Comparison of ENCODE assay signal across 16 mouse cellular contexts in the genomic region with DNA sequence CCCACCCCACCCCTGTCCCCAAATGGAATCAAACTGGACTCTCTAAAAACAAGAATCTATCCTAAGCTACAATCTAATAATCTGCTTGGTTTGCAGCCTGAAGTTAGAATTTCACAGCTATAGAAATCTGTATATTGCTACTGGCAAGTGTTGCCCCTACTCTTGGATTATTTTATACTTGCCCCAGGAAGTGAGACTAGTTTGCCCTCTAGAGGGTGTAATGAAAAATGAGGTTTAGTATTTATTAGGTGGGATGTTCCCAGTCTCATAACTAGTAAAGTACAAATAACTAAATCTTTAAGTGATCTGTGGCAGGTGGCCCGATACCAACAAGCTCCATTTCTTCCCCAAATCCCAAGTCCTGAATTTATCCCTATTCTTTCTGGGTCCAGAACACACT. TPM values are rescaled to one million over a fixed set of nuclear protein-coding genes. Genes with fewer than 3 reads are reported as not detected.
A peak's percentile ranks its signal among the peaks of the same experiment; 100 is the strongest.
DNase-seq lines count a peak whose midpoint lies in the region; ATAC-seq and TF ChIP-seq lines count a peak whose summit lies in the region.
"Had no signal": no experiment of that assay in that cellular context is flagged by ENCODE, and none has a peak within 500 bp of the region (broad histone marks: within the 10 kb centered on the region; RNA-seq: fewer than 3 reads in every experiment).

No protein-coding gene starts in this region.

- no peak for ATAC-seq in lung, postnatal 0 days

- peak; percentile 49 for DNase-seq in heart, adult 11 months
- DNase-seq in heart, postnatal 25 days (ENCODE audit: low spot score) = no peak
- peak; percentile 47 for DNase-seq in lung, postnatal 0 days (ENCODE audit: low spot score)
- no peak for DNase-seq in lung, postnatal 10 days
- DNase-seq in adipocyte (ENCODE audit: low spot score) = peak; percentile 51
- peak; percentile 56 for DNase-seq in splenic B cell, adult 2 months (ENCODE audit: low read depth, low spot score)
- DNase-seq in right cerebral cortex, postnatal 10 days (ENCODE audit: low spot score in 2 of 2) = no peak
- no peak for DNase-seq in kidney, adult 2 months
- DNase-seq: adrenal gland, postnatal 10 days; cerebellum, postnatal 25 days; kidney, adult 8-10 months had no signal

- no peaks in the 10 kb centered on the region for H3K27me3 ChIP-seq in lung, postnatal 0 days (replicated peaks; ENCODE audit: insufficient read depth, low read length)
- no peaks in the 10 kb centered on the region for H3K27me3 ChIP-seq in splenic B cell, adult 2 months (ENCODE audit: control insufficient read depth, insufficient read depth, low read length, poor library complexity, severe bottlenecking)
- H3K27me3 ChIP-seq in kidney, adult 2 months (replicated peaks; ENCODE audit: control insufficient read depth, insufficient read depth, low read length) = no peaks in the 10 kb centered on the region
- H3K27me3 ChIP-seq: embryonic facial prominence, embryonic 13.5 days; limb, embryonic 15.5 days; lung, embryonic 15.5 days had no signal

- no peaks in the 10 kb centered on the region for H3K9me3 ChIP-seq in lung, postnatal 0 days (ENCODE audit: low read length)
- H3K9me3 ChIP-seq: embryonic facial prominence, embryonic 13.5 days; heart, embryonic 10.5 days; limb, embryonic 15.5 days; lung, embryonic 15.5 days had no signal

- H3K36me3 ChIP-seq in lung, postnatal 0 days (ENCODE audit: insufficient read depth, low read length) = 0 out of 2 replicates have a peak, but pooled peaks cover 8% of the 10 kb centered on the region
- H3K36me3 ChIP-seq in splenic B cell, adult 2 months (ENCODE audit: control insufficient read depth, insufficient read depth, low read length, poor library complexity, severe bottlenecking) = peaks cover 23% of the 10 kb centered on the region
- no peaks in the 10 kb centered on the region for H3K36me3 ChIP-seq in kidney, adult 2 months (ENCODE audit: control insufficient read depth, insufficient read depth, low read length)
- H3K36me3 ChIP-seq: heart, embryonic 10.5 days; limb, embryonic 15.5 days had no signal

- no peaks in the 10 kb centered on the region for H3K4me1 ChIP-seq in lung, postnatal 0 days (ENCODE audit: insufficient read depth, low read depth, low read length)
- peaks cover 2% of the 10 kb centered on the region; the same call in 1 of the 2 replicates for H3K4me1 ChIP-seq in kidney, adult 2 months (ENCODE audit: control insufficient read depth, insufficient read depth, low read length)
- H3K4me1 ChIP-seq: limb, embryonic 15.5 days had no signal

- no peak for TF ChIP-seq POLR2A in kidney, adult 2 months (IDR thresholded peaks at IDR 0.05; ENCODE audit: low read depth, low read length)

- no peak for TF ChIP-seq EP300 in lung, postnatal 0 days (IDR thresholded peaks at IDR 0.05)

- no peak overlapping the region for H3K4me2 ChIP-seq in lung, postnatal 0 days (replicated peaks; ENCODE audit: low read depth, low read length)
- H3K4me2 ChIP-seq: embryonic facial prominence, embryonic 13.5 days; limb, embryonic 15.5 days; lung, embryonic 15.5 days; midbrain, embryonic 11.5 days had no signal

- 86% methylated on average over 1 of the region's 1 CpGs for WGBS in lung, postnatal 0 days
- 87% methylated on average over 1 of the region's 1 CpGs for WGBS in kidney, adult 2 months

- no peak overlapping the region for H3K4me3 ChIP-seq in lung, postnatal 0 days (ENCODE audit: low read depth, low read length)
- no peak overlapping the region for H3K4me3 ChIP-seq in kidney, adult 2 months (ENCODE audit: insufficient read depth, low read depth, low read length)
- H3K4me3 ChIP-seq: embryonic facial prominence, embryonic 13.5 days; heart, embryonic 10.5 days; limb, embryonic 15.5 days; lung, embryonic 15.5 days had no signal

- intact Hi-C loops in heart, postnatal 25 days (cut with DNase I) = loop anchor here (5.0 kb wide), 1 partner anchor 180 kb away; no protein-coding TSS in a partner anchor

- peak; percentile 58 for TF ChIP-seq CTCF in lung, postnatal 0 days (IDR thresholded peaks at IDR 0.05)
- TF ChIP-seq CTCF in kidney, adult 2 months (conservative IDR thresholded peaks at IDR 0.05; ENCODE audit: insufficient read depth, insufficient read length, low read depth, low read length) = no peak

- no peak overlapping the region for H3K27ac ChIP-seq in lung, postnatal 0 days (ENCODE audit: low read length)
- no peak overlapping the region for H3K27ac ChIP-seq in kidney, adult 2 months (ENCODE audit: insufficient read depth, low read depth, low read length)
- H3K27ac ChIP-seq: embryonic facial prominence, embryonic 13.5 days; heart, embryonic 10.5 days; limb, embryonic 15.5 days; lung, embryonic 15.5 days had no signal

- no peak overlapping the region for H3K9ac ChIP-seq in lung, postnatal 0 days (replicated peaks; ENCODE audit: low read depth)
- H3K9ac ChIP-seq: embryonic facial prominence, embryonic 13.5 days; limb, embryonic 15.5 days; lung, embryonic 15.5 days had no signal

RNA-seq across cellular contexts. Expression of gene Cmss1, which starts 29.1 kb away (rescaled TPM):
- total RNA-seq in heart, postnatal 25 days (2021) = 10 to 100 TPM; 82.9 to 84.0 TPM
- polyA plus RNA-seq in lung, postnatal 0 days (2015; fragmentation: Nextera tagmentation; extraction: Ambion mirVana) = 23.1 and 27.3 TPM in 2 replicates
- polyA plus RNA-seq in kidney, adult 2 months (2012; rRNA removed) = 4.4 and 7.2 TPM in 2 replicates

Comparison
In these comparisons a context has a peak if more than half of its experiments do, and no peak if none do; other contexts are left out.
1. DNase-seq: peak in heart, adult 11 months (single experiment), lung, postnatal 0 days (single experiment), adipocyte (single experiment) and splenic B cell, adult 2 months (single experiment); none in heart, postnatal 25 days (single experiment), lung, postnatal 10 days (single experiment), right cerebral cortex, postnatal 10 days (0 of 2) and kidney, adult 2 months (single experiment).